Mouse (Mus musculus) cerebellum, adult 2 months (tissue): ENCODE results near the gene Armc3. TPM values are rescaled to one million over a fixed set of nuclear protein-coding genes. Genes with fewer than 3 reads are reported as not detected.
A peak's percentile ranks its signal among the peaks of the same experiment; 100 is the strongest.
"Not testable (repeated sequence)": the region's sequence is repeated elsewhere in the genome, so short reads cannot be mapped to it uniquely, and the experiment has no call there.

ENCODE experiments used
- DNase-seq, 2 experiments: peaks; one replicate each; pipeline ENCODE4 v3.0.0; 2021
- H3K27ac ChIP-seq: fragments of 200-500 bp; 2 replicates; pipeline ENCODE4 v1.5.1; 2012; ENCODE audit warnings: low read length, control low read depth, inconsistent platforms; ENCODE audit not compliant: insufficient read depth
- H3K27me3 ChIP-seq: fragments of 200-500 bp; 2 replicates; pipeline ENCODE4 v1.6.1; 2012; ENCODE audit warnings: inconsistent platforms, mild to moderate bottlenecking, low read length, moderate library complexity; ENCODE audit not compliant: control insufficient read depth, insufficient read depth
- H3K4me1 ChIP-seq: fragments of 200-500 bp; 2 replicates; pipeline ENCODE4 v1.6.1; 2011; ENCODE audit warnings: low read length; ENCODE audit not compliant: control insufficient read depth, insufficient read depth
- H3K4me3 ChIP-seq: fragments of 200-500 bp; replicated peaks from 2 replicates; pipeline ENCODE3; 2011; ENCODE audit warnings: mild to moderate bottlenecking, low read depth, low read length, control low read depth; ENCODE audit not compliant: insufficient read depth
- CTCF ChIP-seq: fragments of 200-500 bp; IDR thresholded peaks from 2 replicates; pipeline ENCODE4 v1.5.1; 2011; ENCODE audit warnings: low read depth, mild to moderate bottlenecking, control low read depth, low read length, moderate library complexity, borderline replicate concordance; ENCODE audit not compliant: insufficient read depth
- POLR2A ChIP-seq: fragments of 200-500 bp; IDR thresholded peaks from 2 replicates; pipeline ENCODE4 v1.6.1; 2011; ENCODE audit warnings: low read length, control low read depth, borderline replicate concordance; ENCODE audit not compliant: insufficient read depth
- WGBS: fragments of 180-500 bp; shearing (Covaris S2); methylation state at CpG from one replicate; pipeline ENCODE4 v1.1.7; 2018; 5-methylcytosine and 5-hydroxymethylcytosine counted together
- polyA plus RNA-seq: library from polyadenylated mRNA; depleted of rRNA; stranded (reverse); fragments of >200 nt; gene quantifications from 2 replicates; pipeline ENCODE4 v1.2.3, GENCODE M21; 2012

Gene Armc3
- polyA plus RNA-seq, 1 experiment, result 0.11 TPM

DNA sequence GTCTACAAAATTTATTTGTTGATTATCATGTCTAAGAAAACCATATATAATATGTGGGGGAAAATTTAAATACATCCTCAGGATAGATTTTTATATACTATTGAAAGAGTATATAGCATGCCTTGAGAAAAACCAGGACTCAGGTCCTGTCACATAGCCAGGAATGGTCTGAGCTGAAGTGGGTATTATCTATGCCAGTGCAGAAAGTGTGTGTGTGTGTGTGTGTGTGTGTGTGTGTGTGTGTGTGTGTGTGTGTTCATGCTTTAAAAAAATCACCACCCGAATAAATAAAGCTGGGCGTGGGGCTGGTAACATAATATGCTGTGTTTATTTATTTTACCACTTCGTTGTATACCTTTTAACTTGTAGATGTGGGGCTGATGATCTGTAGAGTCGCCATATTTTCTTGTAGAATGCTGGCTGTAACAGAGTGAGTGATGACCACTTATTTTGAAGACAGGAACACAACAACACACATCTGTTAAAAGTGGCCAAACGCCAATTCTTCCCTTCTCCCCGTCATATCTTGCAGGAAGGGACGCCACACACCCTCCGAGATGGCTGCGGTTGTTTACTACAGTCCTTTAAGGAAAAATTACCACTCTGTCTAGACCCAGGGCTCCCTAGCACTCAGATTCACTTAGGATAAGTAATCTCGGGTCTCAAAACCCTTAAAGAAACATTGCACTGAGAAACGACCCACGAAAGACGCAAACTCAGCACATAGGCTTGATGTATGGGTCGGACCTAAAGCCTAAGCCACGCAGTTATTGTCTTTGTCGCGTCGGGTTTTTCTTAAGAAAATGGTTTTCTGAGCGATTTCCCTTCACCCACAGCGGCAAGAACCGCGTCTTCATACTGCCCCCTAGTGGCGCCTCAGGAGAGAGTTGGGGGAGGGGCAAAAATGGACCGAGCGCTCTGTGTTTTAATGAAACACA, 76.8 kb downstream of the Armc3 start:
- 6% methylated on average over 25 of the region's 25 CpGs for WGBS
- TF ChIP-seq POLR2A, result no peak
- TF ChIP-seq CTCF, result peak; percentile 78
- no peaks in the 10 kb centered on the region; the same call in none of the 2 replicates for H3K4me1 ChIP-seq
- H3K4me3 ChIP-seq, result peak overlapping the region; percentile 91
- no peak overlapping the region for H3K27ac ChIP-seq
- no peaks in the 10 kb centered on the region for H3K27me3 ChIP-seq
- DNase-seq, result peak; percentile 73 to 81

DNA sequence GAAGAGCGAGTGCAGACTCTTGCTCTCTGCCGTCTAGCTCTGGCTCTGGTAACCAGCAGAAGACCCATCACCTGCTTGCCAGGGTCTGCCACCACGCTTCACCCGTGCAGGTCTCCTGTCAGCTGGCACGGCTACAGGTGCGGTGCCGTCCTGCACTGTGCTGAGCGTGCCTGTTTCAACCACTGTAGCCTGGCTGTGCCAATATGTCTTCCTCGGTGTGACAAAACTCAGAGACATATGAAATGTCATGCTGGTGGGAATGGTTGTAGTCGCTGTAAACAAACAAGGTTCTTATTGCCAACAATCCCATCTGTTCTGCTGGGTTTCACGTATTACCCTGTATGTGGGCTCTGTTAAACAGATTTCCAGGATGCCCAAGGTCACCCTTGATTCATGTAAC, 81.2 kb downstream of the Armc3 start:
- WGBS, result 18% methylated on average over 11 of the region's 11 CpGs
- peak; percentile 35 to 51 for DNase-seq

DNA sequence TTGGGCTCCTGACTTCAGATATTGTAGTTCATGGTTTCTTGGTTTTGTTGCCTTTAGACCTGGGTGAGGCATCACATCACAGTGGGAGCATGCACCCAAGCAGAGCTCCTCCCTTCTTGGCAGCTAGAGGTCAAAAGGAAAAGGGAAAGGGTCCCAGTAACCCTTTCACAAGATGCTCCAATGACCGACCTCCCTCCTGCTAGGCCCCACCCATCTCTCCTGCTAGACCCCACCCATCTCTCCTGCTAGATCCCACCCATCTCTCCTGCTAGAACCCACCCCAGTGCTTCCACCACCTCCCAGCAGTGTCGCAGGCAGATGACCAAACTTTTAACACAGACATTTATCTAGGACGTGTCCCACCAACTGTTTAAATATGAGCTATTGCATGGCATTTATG, 93.3 kb downstream of the Armc3 start:
- H3K4me1 ChIP-seq, result no peaks in the 10 kb centered on the region
- 50% methylated on average over 3 of the region's 3 CpGs for WGBS
- no peak for DNase-seq
- H3K27ac ChIP-seq, result no peak overlapping the region
- H3K27me3 ChIP-seq, result no peaks in the 10 kb centered on the region
- no peak overlapping the region for H3K4me3 ChIP-seq
- TF ChIP-seq CTCF (no peak), POLR2A (no peak)

More for the DNA sequence above, 81.2 kb downstream of the Armc3 start:
- Histone ChIP-seq H3K4me3 (no peak overlapping the region), H3K27ac (no peak overlapping the region), H3K4me1 (no peaks in the 10 kb centered on the region; the same call in 1 of the 2 replicates), H3K27me3 (no peaks in the 10 kb centered on the region)
- TF ChIP-seq POLR2A (no peak), CTCF (no peak)

DNA sequence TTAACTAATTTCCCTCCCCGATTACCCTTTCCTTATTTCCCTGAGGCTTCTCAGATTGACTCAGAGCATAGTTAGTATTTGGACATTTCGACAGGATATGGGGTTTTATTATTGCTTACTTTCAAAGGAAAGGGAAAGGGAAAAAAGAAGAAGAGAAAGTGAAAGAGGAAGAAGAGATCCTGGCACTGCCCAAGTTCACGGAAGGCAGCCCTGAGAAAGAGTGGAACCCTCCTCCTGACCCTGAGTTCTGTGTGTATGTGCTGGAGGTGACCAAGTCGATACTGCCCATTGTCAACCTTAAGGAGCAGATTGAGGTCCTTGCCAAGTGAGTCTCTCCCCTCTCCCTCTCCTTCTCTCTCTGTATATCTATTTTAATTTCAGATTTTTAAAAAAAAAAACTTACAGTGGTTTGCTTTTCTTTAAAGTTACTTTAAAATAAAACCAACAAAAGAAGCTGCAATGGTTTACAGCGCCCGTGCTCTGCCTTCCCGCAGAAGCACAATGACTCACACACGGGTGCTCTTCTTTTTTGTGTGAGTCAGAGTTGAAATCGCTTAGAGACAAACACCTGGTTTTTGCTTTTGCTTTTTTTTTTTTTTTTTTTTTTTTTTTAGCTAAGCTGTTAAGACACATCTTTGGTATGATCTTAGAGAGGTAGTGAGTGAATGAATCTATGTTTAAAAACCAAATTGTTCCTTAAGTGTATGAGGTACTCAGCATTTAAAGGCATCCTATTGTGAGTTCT, 101.4 kb downstream of the Armc3 start:
- TF ChIP-seq POLR2A, result no peak
- no peak for TF ChIP-seq CTCF
- Histone ChIP-seq H3K4me1 (no peaks in the 10 kb centered on the region), H3K27ac (no peak overlapping the region), H3K27me3 (no peaks in the 10 kb centered on the region), H3K4me3 (no peak overlapping the region)
- WGBS, result 77% methylated on average over 9 of the region's 9 CpGs
- DNase-seq, result no peak

DNA sequence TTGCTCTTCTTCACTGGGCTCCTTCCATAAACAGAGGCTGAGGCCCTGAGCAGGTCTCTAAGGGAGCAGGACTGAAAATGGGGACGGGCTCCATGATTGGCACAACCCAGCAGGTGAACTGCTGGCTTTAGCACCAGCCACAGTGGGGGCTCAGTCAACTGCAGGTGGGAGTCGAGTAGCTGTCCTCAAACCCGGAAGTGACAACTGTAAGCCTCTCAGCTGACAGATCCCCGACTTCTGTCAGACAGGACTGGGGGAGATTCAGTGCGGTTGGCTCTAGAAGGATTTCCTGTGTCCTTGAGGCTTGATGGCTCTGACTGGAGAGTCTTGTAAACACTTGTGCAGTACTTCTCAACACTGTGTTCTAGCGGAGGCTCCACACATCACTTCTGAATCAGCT, 102.1 kb downstream of the Armc3 start:
- WGBS, result 16% methylated on average over 6 of the region's 6 CpGs
- no peaks in the 10 kb centered on the region for H3K27me3 ChIP-seq
- no peak for DNase-seq
- TF ChIP-seq POLR2A, result no peak
- TF ChIP-seq CTCF, result no peak
- H3K4me3 ChIP-seq, result no peak overlapping the region
- H3K27ac ChIP-seq, result no peak overlapping the region
- no peaks in the 10 kb centered on the region for H3K4me1 ChIP-seq

DNA sequence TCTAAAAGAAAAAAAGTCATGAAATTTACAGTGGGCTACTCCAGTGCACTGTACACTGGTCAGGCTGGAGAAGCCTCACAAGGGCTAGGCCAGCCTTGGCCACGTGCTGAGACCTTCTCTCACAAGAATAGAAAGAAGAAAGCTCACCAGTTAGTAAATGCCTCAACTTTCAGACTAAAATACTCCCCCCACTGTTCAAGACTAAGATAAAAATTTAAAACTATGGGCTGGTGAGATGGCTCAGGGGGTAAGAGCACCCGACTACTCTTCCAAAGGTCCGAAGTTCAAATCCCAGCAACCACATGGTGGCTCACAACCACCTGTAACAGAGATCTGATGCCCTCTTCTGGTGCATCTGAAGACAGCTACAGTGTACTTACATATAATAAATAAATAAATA, 104.0 kb downstream of the Armc3 start:
- not testable (repeated sequence) for H3K4me1 ChIP-seq, H3K27me3 ChIP-seq, H3K27ac ChIP-seq, H3K4me3 ChIP-seq, DNase-seq
- 82% methylated on average over 3 of the region's 3 CpGs for WGBS

DNA sequence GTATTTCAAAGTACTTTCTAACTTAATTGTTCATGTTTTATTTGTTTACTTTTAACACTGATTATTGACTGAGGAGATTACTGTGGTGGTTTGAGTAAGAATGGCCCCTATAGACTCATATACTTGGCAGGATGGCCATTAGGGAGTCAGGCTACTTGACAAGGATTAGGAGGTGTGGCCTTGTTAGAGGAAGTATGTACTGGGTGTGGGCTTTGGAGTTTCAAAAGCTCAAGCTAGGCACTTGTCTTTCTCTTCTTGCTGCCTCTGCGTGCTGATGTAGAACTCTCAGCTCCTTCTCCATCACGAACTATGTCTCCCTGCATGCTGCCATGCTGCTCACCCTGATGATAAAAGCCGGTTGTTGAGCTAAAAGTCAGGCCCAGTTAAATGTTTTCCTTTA, 111.4 kb downstream of the Armc3 start:
- TF ChIP-seq CTCF (no peak), POLR2A (no peak)
- WGBS, result 92% methylated on average over 3 of the region's 3 CpGs
- DNase-seq, result no peak
- H3K27ac ChIP-seq, result no peak overlapping the region
- H3K4me1 ChIP-seq, result no peaks in the 10 kb centered on the region
- H3K27me3 ChIP-seq, result no peaks in the 10 kb centered on the region
- H3K4me3 ChIP-seq, result no peak overlapping the region

DNA sequence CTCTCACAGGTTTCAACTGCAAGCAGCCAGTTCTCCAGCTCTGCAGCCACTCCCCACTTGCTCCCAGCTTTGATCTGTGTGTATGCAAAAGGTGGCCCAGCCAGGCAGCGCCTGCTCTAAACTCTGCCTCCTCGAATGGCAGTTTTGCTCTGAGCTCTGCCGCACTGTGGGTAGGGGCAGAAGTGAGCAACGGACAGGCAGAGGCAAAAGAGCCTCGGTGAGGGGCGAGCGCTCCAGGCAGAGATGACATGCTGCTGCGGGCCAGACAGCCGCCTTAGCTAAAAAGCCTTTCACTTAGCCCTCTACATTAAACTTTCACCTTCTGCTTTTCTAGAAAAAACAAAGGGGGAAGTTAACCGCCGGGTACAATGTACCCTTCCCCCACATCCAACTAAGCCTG, 117.0 kb downstream of the Armc3 start:
- TF ChIP-seq CTCF (no peak), POLR2A (no peak)
- 63% methylated on average over 11 of the region's 11 CpGs for WGBS

More for the DNA sequence above, 117.0 kb downstream of the Armc3 start:
- no peak overlapping the region for H3K4me3 ChIP-seq
- DNase-seq, result no peak
- no peaks in the 10 kb centered on the region for H3K27me3 ChIP-seq
- no peak overlapping the region for H3K27ac ChIP-seq
- no peaks in the 10 kb centered on the region for H3K4me1 ChIP-seq
